Mouse (Mus musculus) liver, adult 2 months (tissue): Measurements from ENCODE around the gene 1810055G02Rik.

ENCODE experiments used
- CTCF ChIP-seq: fragments of 200-500 bp; IDR thresholded peaks from 2 replicates; pipeline ENCODE4 v1.5.1; 2011; ENCODE audit warnings: low read depth, low read length, control low read depth
- POLR2A ChIP-seq: fragments of 200-500 bp; IDR thresholded peaks from 2 replicates; pipeline ENCODE4 v1.6.1; 2011; ENCODE audit warnings: low read length, control low read depth; ENCODE audit not compliant: insufficient read depth; ENCODE audit errors: extremely low read depth

DNA sequence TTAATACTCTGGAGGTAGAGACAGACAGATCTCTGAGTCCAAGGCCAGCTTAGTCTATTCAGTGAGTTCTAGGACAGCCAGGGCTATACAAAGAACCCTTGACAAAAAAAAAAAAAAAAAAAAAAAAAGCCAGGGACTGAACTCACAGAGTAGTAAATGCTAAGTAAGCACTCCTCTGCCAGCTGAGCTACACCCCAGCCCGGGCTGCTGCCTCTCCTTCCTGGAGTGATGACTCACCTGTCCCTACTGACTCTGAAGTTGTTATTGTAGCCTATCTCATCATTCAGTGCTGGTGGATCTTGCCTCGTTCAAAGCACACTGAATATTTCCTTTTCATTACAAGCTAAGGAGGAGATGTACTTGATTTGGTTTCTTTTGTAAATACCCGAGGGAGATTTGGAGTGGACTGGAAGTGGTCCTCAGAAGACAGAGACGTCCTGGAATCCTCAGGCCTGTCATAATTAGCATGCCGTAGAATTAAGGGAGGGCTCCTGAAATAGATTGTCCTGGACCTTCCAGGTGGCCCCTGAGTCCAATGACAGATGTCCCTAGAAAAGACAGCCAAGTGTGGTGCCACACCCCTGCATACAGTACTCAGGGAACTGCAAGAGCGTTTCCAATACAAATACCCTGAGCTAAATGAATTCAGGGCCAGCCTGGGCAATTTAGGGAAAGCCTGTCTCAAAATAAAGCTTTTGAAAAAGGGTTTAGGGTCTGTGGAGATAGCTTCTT, 15.5 kb upstream of the 1810055G02Rik start:
- TF ChIP-seq CTCF (no peak), POLR2A (no peak)
